Mouse (Mus musculus) c-Kit-positive CD71-positive TER-119-negative erythroid progenitor cells, embryonic 14.5 days (primary cell): Measurements from ENCODE around the gene Rgl1.

Experiments used
- DNase-seq: peaks from one replicate; pipeline ENCODE4 v3.0.0-alpha.2; 2013; ENCODE audit warnings: low read depth

Gene Rgl1

DNA sequence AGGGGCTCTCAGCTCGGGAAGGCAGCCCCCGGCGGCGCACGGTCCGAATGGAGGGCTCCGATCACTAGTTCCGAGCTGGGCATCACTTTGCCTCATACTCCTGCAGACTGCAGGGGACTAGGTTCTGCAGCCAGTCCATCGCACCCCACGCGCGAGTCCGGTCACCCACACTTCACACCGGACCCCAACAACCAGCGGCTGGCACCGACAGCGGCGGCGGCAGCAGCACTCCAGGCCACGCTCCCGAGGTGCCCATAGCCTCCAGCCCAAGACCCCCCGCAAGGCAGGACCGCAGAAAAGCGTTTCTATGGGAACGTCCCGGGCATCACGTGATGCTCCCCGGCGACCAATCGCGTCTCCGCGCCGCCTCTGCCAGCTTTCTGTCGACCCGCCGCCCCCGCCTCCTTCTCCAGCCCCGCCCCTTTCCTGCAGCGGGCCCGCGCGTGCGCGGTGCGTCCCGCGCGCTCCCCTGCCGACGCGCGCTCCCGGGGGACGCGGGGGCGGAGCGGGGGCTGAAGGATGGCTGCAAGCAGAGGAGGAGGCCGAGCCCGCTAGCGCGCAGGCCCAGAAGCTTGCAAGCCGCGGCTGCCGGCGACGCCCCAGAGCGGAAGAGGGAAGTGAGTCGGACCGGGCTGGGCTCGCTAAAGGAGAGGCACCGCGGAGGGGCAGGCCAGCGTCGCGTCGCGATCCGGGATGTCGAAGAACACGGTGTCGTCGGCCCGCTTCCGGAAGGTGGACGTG is at the start of gene Rgl1, which contains the start of gene Arpc5:
Rgl1 (minus strand) TSS at position 320 of the 741 bp plus-strand sequence.
Arpc5 (plus strand) TSS at position 511 of the 741 bp plus-strand sequence.
- DNase-seq: peak; percentile 84

DNA sequence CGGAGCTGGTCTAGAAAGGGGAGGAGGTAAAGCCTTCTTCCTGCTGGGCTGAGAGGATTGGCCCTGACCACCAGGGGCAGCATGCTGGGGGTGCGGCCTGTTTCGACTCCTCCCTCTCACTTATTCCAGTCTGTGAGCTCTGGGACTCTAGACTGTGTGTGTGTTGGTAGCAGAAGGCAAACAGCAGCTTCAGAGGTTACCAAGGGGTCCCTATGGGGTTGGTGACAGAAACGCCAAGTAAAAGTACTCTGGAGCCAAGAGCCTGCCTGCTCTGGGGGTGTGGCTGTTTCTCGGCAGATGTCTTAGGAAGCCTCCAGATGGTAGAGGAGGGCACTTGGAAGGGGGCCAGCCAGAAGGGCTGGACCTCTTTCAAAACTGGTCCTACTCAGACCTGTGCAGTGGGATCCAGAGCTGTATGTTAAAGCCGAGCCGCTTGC is 49.1 kb upstream of the Rgl1 start:
- DNase-seq: peak; percentile 20

GRCm38 (mm10) chr1:152810533-152811439 is 44.6 kb upstream of the Rgl1 start:
- DNase-seq: no peak

- DNase-seq: no peak
Measured at GRCm38 (mm10) chr1:152809541-152810252, 43.5 kb upstream of the Rgl1 start.

- DNase-seq: no peak
Measured at GRCm38 (mm10) chr1:152808392-152808680, 42.2 kb upstream of the Rgl1 start.

GRCm38 (mm10) chr1:152807619-152808391 is 41.7 kb upstream of the Rgl1 start:
- no peak for DNase-seq

GRCm38 (mm10) chr1:152804907-152805306 is 38.8 kb upstream of the Rgl1 start:
- no peak for DNase-seq

GRCm38 (mm10) chr1:152800633-152801176 is 34.6 kb upstream of the Rgl1 start:
- no peak for DNase-seq

DNA sequence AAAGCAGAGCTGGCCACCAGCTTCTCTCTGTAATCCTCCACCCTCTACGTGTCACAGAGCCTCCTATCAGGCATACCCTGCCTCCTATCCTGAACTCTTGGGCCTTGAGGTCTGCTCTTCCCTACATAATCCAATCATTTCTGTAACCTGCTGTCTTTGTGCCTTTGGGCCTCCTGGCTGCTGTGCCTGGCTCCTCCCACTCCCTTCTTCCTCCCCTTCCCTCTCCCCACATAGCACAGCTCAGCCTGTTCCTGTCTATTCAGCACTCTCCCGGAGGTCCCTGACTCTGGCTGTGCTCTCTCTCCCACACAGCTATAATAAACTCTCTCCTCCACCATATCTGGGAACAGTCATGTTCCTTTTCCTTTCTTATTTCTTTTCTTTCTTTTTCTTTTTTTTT is 33.7 kb upstream of the Rgl1 start, which contains the start of gene Ncf2:
Ncf2 (plus strand) TSS at position 298 of the 400 bp plus-strand sequence.
- DNase-seq: no peak

GRCm38 (mm10) chr1:152798125-152798524 is 32.0 kb upstream of the Rgl1 start:
- no peak for DNase-seq

DNA sequence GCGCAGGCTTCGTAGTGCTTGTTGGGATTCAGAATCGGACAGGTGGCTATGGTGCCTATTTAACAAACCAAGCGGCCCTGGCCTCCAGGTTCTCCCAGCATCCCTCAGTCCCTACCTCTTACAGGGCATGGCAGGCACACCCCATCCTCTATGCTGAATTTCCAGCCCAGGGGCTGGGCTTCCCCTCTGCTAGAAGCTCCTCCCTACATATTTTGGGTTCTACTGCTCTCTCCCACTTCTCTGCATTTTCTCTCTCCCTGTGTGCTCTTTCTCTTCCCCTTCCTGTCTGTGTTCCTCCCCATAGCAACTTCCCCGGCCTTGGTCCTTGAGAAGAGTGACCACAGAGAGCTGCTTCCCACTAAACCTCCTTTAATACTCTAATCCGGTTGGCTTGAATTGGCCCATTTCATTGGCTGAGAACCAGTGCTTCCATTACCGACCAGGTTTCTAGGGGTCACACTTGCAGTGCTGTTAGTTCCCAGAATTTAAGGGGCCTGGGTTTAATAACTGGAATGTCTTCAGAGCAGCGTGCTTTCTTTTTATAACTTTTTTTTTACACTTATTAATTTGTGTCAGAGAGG is 30.6 kb upstream of the Rgl1 start:
- no peak for DNase-seq

GRCm38 (mm10) chr1:152795688-152796255 is 29.6 kb upstream of the Rgl1 start:
- DNase-seq: no peak

DNA sequence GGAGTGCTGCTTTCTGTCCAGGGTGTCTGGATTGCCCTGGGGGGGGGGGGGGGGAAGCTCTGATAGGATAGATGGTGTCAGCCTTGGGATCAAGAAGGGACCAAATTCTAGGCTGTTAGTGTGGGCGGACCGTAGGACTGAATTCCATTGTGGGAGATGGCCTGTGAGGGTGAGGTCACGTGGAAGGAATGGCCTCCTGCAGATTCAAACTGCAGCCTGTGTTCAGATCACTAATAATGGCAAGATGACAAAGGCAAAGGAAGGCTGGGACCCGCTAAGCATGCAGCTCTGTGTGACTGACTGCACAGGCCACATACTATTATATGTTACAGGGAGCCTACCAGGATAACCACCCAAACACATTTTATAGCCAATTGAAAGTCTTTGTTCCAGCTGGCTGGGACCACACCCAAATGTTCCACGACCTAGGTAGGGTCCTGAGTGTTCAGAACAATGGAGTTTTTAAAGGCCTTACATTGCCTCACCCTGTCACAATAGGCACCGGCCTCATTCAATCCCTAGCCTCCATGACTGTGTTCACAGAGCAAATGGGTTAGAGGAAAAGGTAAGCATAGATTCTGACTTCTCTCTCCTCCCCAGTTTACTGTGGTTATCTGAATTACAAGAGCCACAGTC is 27.5 kb upstream of the Rgl1 start:
- no peak for DNase-seq

- DNase-seq: no peak
Measured at GRCm38 (mm10) chr1:152792736-152793494, 26.8 kb upstream of the Rgl1 start.

GRCm38 (mm10) chr1:152791269-152791668 is 25.1 kb upstream of the Rgl1 start:
- DNase-seq: no peak

DNA sequence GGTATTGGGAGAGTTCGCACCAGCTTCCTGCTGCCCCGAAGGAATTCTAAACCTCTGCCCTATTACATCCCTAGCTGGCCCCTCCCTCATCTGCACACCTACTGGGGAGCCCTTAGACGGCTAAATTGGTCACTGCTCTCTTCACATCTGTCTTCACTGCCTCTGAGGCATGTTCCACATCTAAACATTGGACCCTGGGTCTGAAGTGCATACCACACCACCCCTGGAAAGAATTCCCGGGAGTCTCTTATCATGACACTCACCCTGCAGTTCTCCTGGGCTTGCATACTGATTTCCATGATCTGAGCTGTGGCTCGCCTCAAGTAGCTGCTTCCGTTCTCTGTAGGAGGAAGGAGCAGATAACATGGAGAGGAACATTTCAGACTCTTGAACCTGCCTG is 24.7 kb upstream of the Rgl1 start:
- DNase-seq: no peak

DNA sequence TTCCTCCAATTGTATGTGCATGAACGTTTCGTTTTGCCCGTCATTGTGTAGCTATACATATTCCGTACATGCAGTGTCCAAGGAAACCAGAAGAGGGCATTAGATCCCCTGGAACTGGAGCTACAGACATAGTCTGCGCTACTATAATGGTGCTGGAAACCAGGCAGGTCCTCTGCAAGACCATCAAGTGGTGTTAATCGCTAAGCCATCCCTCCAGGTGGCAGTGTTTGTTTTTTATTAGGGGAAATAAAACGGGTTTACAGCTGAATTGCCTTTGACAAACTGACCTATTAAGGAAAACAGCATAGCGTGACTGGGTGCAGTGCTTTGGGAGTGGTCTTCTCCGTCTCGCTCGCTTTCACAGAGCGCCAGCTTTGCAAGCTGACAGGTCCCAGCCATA is 24.1 kb upstream of the Rgl1 start:
- DNase-seq: peak; percentile 49

GRCm38 (mm10) chr1:152788121-152788660 is 22.0 kb upstream of the Rgl1 start:
- DNase-seq: no peak

DNA sequence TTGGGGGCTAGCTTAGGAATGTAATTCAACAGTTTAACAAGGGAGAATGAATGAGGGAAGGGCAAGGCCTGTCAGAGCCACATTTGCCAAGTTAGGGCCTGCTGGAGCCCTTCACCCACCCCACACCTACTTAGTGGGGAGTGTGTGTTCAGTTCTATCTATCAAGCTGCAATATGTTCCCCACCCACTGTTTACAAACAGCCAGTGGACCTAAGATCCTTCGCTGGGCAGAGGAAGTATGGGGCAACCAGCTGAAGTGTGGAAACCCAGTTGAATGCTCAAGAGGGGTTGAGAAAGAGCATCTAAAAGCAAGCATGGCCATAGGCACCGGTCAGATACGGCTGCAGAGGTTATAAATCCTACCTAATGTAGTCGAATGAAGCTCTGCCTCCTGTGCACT is 20.8 kb upstream of the Rgl1 start:
- DNase-seq: no peak
